Mouse (Mus musculus) CH12.LX (cell line): Measurements from ENCODE around the gene Hk2.

Source experiments
- CTCF ChIP-seq, 2 experiments: IDR thresholded peaks in 1 of 2; conservative IDR thresholded peaks in 1 of 2; 2 replicates each; pipeline ENCODE4 v1.5.1; 2011 to 2012; ENCODE audit warnings: low read depth in 2 of 2, low read length in 2 of 2, improper control_type of control experiment in 1 of 2, inconsistent platforms in 1 of 2, mild to moderate bottlenecking in 1 of 2, moderate library complexity in 1 of 2
- EP300 ChIP-seq: IDR thresholded peaks from 2 replicates; pipeline ENCODE4 v1.6.1; 2011; ENCODE audit warnings: low read length, improper control_type of control experiment
- HCFC1 ChIP-seq: IDR thresholded peaks from 2 replicates; pipeline ENCODE4 v1.6.1; 2012; ENCODE audit warnings: low read depth, mild to moderate bottlenecking, inconsistent platforms, low read length, improper control_type of control experiment
- KAT2A ChIP-seq: IDR thresholded peaks from 2 replicates; pipeline ENCODE4 v1.6.1; 2012; ENCODE audit warnings: low read length, improper control_type of control experiment, inconsistent platforms; ENCODE audit not compliant: insufficient replicate concordance
- POLR2A ChIP-seq: IDR thresholded peaks from 2 replicates; pipeline ENCODE4 v1.6.1; 2011; ENCODE audit warnings: low read depth, mild to moderate bottlenecking, improper control_type of control experiment, low read length
- RAD21 ChIP-seq: IDR thresholded peaks from 2 replicates; pipeline ENCODE4 v1.6.1; 2011; ENCODE audit warnings: low read depth, mild to moderate bottlenecking, low read length, improper control_type of control experiment, moderate library complexity
- RCOR1 ChIP-seq: conservative IDR thresholded peaks from 2 replicates; pipeline ENCODE4 v1.6.1; 2012; ENCODE audit warnings: low read depth, mild to moderate bottlenecking, inconsistent platforms, low read length, improper control_type of control experiment
- USF2 ChIP-seq: conservative IDR thresholded peaks from 2 replicates; pipeline ENCODE4 v1.6.1; 2011; ENCODE audit warnings: low read depth, low read length, improper control_type of control experiment

GRCm38 (mm10) chr6:82753638-82754361 is 20.5 kb downstream of the Hk2 start:
- TF ChIP-seq POLR2A, result no peak
- TF ChIP-seq RAD21, result peak; percentile 43
- TF ChIP-seq EP300, result peak; percentile 63
- TF ChIP-seq USF2, result no peak
- TF ChIP-seq KAT2A, result 0 out of 2 replicates have a peak, but pooled peaks have one; percentile 45
- peak in 1 of 2 experiments; percentile 78; a peak in 2 of 4 replicates for TF ChIP-seq CTCF (conservative IDR thresholded peaks at IDR 0.05 in 1 of 2, IDR thresholded peaks at IDR 0.05 in 1 of 2; ENCODE audit: low read depth in 2 of 2, low read length in 2 of 2)
- TF ChIP-seq HCFC1, result peak; percentile 41
- peak; percentile 75; the same call in 1 of the 2 replicates for TF ChIP-seq RCOR1
